Comparison of ENCODE assay signal across 8 mouse cellular contexts in the genomic region with DNA sequence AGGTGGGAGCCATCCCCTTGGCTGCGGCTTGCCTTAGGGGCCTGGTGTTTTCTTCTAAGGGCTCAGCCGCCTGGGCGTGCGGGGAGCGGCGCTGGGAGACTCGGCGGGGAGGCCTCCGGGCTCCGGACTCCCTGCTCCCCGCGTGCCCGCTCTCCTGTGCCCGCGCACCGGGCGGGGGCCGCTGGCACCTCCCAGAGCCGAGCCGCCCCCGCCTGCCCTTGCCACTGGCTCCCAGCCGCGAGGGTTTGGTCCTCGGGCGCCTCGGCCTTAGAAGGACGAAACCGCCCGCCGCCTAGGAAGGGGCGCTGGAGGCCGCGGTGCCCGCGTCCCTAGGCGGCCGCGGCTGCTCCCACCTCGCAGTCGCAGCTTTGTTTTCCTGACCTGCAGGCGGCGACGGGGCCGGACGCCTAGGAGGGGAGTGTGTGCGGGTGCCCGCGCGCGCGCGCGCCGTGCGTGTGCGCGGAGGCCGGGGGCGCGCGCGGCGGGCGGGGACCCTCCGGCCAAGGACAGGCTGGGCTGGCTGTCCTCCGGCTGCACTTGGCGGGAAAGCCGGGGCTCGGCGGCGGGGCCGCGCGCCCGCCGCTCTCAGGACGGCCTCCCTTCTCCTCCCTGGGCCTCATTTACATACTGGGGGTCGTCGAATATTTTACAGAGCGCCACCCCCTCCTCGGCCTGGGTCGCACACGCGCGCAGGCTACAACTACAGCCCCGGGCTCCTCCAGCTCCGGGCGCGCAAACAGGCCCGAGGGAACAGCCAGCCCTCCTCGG.
DNase-seq lines count a peak whose midpoint lies in the region; ATAC-seq and TF ChIP-seq lines count a peak whose summit lies in the region.

No protein-coding gene starts in this region.

- no peaks in the 10 kb centered on the region for H3K9me3 ChIP-seq in embryonic facial prominence, embryonic 14.5 days (ENCODE audit: control insufficient read depth, low read length)
- H3K9me3 ChIP-seq in hindbrain, postnatal 0 days (ENCODE audit: low read length) = no peaks in the 10 kb centered on the region
- H3K9me3 ChIP-seq in limb, embryonic 12.5 days = no peaks in the 10 kb centered on the region

- TF ChIP-seq CTCF in heart, adult 2 months (IDR thresholded peaks at IDR 0.05) = 0 out of 2 replicates have a peak, but pooled peaks have one; percentile 11
- peak; percentile 25; the same call in 1 of the 2 replicates for TF ChIP-seq CTCF in hindbrain, postnatal 0 days (IDR thresholded peaks at IDR 0.05; ENCODE audit: low read depth)

- H3K79me2 ChIP-seq in heart, adult 2 months (replicated peaks; ENCODE audit: control insufficient read depth, insufficient read depth, low read length) = no peaks in the 10 kb centered on the region

- no peaks in the 10 kb centered on the region; the same call in 1 of the 2 replicates for H3K4me1 ChIP-seq in heart, adult 2 months (ENCODE audit: control insufficient read depth, insufficient read depth, low read length)
- H3K4me1 ChIP-seq in embryonic facial prominence, embryonic 14.5 days (ENCODE audit: control insufficient read depth, insufficient read depth, low read length) = 0 out of 2 replicates have a peak, but pooled peaks cover 3% of the 10 kb centered on the region
- no peaks in the 10 kb centered on the region for H3K4me1 ChIP-seq in hindbrain, postnatal 0 days (ENCODE audit: insufficient read depth, low read length)
- H3K4me1 ChIP-seq in limb, embryonic 12.5 days (replicated peaks) = peaks cover 17% of the 10 kb centered on the region

- peak; percentile 40 to 53 for DNase-seq in heart, adult 2 months
- no peak for DNase-seq in heart, adult 9 months (ENCODE audit: low spot score in 2 of 2)
- peak; percentile 54 for DNase-seq in adrenal gland, postnatal 25 days
- DNase-seq in embryonic facial prominence, embryonic 14.5 days (ENCODE audit: low spot score) = peak; percentile 73
- peak; percentile 91 for DNase-seq in hindbrain, postnatal 0 days (ENCODE audit: low spot score)
- DNase-seq in neural tube, embryonic 10.5 days (ENCODE audit: extremely low spot score, low spot score) = peak; percentile 85
- DNase-seq in urinary bladder, adult 18-20 months (ENCODE audit: low spot score in 2 of 2) = no peak

- peak overlapping the region; percentile 44 for H3K9ac ChIP-seq in heart, adult 2 months (ENCODE audit: low read depth, low read length)
- peak overlapping the region; percentile 75 for H3K9ac ChIP-seq in embryonic facial prominence, embryonic 14.5 days (ENCODE audit: low read depth, low read length)
- peak overlapping the region; percentile 100 for H3K9ac ChIP-seq in hindbrain, postnatal 0 days (replicated peaks; ENCODE audit: low read length)
- peak overlapping the region; percentile 75 for H3K9ac ChIP-seq in limb, embryonic 12.5 days (replicated peaks)

- no peak for TF ChIP-seq EP300 in heart, adult 2 months (IDR thresholded peaks at IDR 0.05; ENCODE audit: insufficient read depth, low read depth, low read length)

- ATAC-seq in embryonic facial prominence, embryonic 14.5 days (ENCODE audit: low read depth) = peak; percentile 81
- peak; percentile 66 for ATAC-seq in hindbrain, postnatal 0 days
- ATAC-seq in limb, embryonic 12.5 days (ENCODE audit: insufficient number of reproducible peaks, insufficient read depth, low FRiP score, low TSS enrichment, low read depth) = peak; percentile 85

- peak overlapping the region; percentile 11; the same call in 1 of the 2 replicates for H3K27ac ChIP-seq in heart, adult 2 months
- peak overlapping the region; percentile 86 for H3K27ac ChIP-seq in embryonic facial prominence, embryonic 14.5 days (replicated peaks; ENCODE audit: low read depth, low read length)
- peak overlapping the region; percentile 100 for H3K27ac ChIP-seq in hindbrain, postnatal 0 days
- H3K27ac ChIP-seq in limb, embryonic 12.5 days = peak overlapping the region; percentile 64

- intact Hi-C loops in heart, adult 2 months (cut with DNase I) = loop anchor here (5.0 to 10.0 kb wide), 2 partner anchors 494 to 616 kb away; a partner anchor contains a TSS

- H3K27me3 ChIP-seq in heart, adult 2 months (ENCODE audit: control insufficient read depth, insufficient read depth, low read length) = peaks cover 34% of the 10 kb centered on the region
- H3K27me3 ChIP-seq in embryonic facial prominence, embryonic 14.5 days (replicated peaks; ENCODE audit: control insufficient read depth, insufficient read depth, low read length) = peaks cover 92% of the 10 kb centered on the region
- H3K27me3 ChIP-seq in hindbrain, postnatal 0 days (ENCODE audit: insufficient read depth, low read length) = no peaks in the 10 kb centered on the region
- peaks cover 78% of the 10 kb centered on the region for H3K27me3 ChIP-seq in limb, embryonic 12.5 days

- TF ChIP-seq POLR2A in heart, adult 2 months (IDR thresholded peaks at IDR 0.05; ENCODE audit: insufficient read depth, low read depth, low read length) = no peak

- no peaks in the 10 kb centered on the region for H3K36me3 ChIP-seq in heart, adult 2 months (ENCODE audit: control insufficient read depth, insufficient read depth, low read length)
- H3K36me3 ChIP-seq in embryonic facial prominence, embryonic 14.5 days (ENCODE audit: control insufficient read depth, insufficient read depth, low read length) = no peaks in the 10 kb centered on the region
- no peaks in the 10 kb centered on the region for H3K36me3 ChIP-seq in hindbrain, postnatal 0 days (ENCODE audit: insufficient read depth, low read length)
- H3K36me3 ChIP-seq in limb, embryonic 12.5 days = no peaks in the 10 kb centered on the region

- H3K4me3 ChIP-seq in heart, adult 2 months = peak overlapping the region; percentile 55
- peak overlapping the region; percentile 66 for H3K4me3 ChIP-seq in embryonic facial prominence, embryonic 14.5 days (ENCODE audit: low read depth, low read length)
- peak overlapping the region; percentile 79 for H3K4me3 ChIP-seq in hindbrain, postnatal 0 days (ENCODE audit: low read length)
- peak overlapping the region; percentile 63 for H3K4me3 ChIP-seq in limb, embryonic 12.5 days (replicated peaks)

- H3K4me2 ChIP-seq in embryonic facial prominence, embryonic 14.5 days (ENCODE audit: low read depth, low read length) = peak overlapping the region; percentile 90
- H3K4me2 ChIP-seq in hindbrain, postnatal 0 days (ENCODE audit: low read depth, low read length) = peak overlapping the region; percentile 89
- peak overlapping the region; percentile 84 for H3K4me2 ChIP-seq in limb, embryonic 12.5 days

- under 1% methylated on average over 87 of the region's 91 CpGs for WGBS in heart, adult 2 months
- 0% methylated on average over 28 of the region's 91 CpGs for WGBS in embryonic facial prominence, embryonic 14.5 days
- WGBS in hindbrain, postnatal 0 days = under 1% methylated on average over 75 of the region's 91 CpGs
- under 1% methylated on average over 88 of the region's 91 CpGs for WGBS in limb, embryonic 12.5 days

Comparison
In these comparisons a context has a peak if more than half of its experiments do, and no peak if none do; other contexts are left out.
1. DNase-seq: peak in heart, adult 2 months (2 of 2), adrenal gland, postnatal 25 days (single experiment), embryonic facial prominence, embryonic 14.5 days (single experiment), hindbrain, postnatal 0 days (single experiment) and neural tube, embryonic 10.5 days (single experiment); none in heart, adult 9 months (0 of 2) and urinary bladder, adult 18-20 months (0 of 2).
2. H3K27ac ChIP-seq: peak in every context shown above with its lines; median percentile 100 in hindbrain, postnatal 0 days; 86 in embryonic facial prominence, embryonic 14.5 days; 64 in limb, embryonic 12.5 days; 11 in heart, adult 2 months.
3. H3K9ac ChIP-seq: peak in every context shown above with its lines; median percentile 100 in hindbrain, postnatal 0 days; 75 in embryonic facial prominence, embryonic 14.5 days; 75 in limb, embryonic 12.5 days; 44 in heart, adult 2 months.
4. Peak in every context shown above with its lines, with median percentiles within 50 percentile points of each other: H3K4me3 ChIP-seq, ATAC-seq and H3K4me2 ChIP-seq.